Mouse (Mus musculus) granulocyte monocyte progenitor cell, adult 5-6 weeks (primary cell): Measurements from ENCODE around the gene Tox2. TPM values are rescaled to one million over a fixed set of nuclear protein-coding genes. Genes with fewer than 3 reads are reported as not detected.

Source experiments
- ATAC-seq: replicated peaks from 2 replicates; pipeline ENCODE4 v1.8.0; 2016; ENCODE audit warnings: mild to moderate bottlenecking, moderate TSS enrichment, inconsistent platforms; ENCODE audit not compliant: poor library complexity, severe bottlenecking
- total RNA-seq, 2 experiments: library from RNA; stranded (forward) in 1 of 2; stranded (reverse) in 1 of 2; fragments of 200-712, 200-1000 nt in 1 of 2; fragments of >200 nt in 1 of 2; fragmentation: Nextera tagmentation in 1 of 2; gene quantifications; 2 replicates each; pipeline ENCODE4 v1.2.3; 2014 to 2017

The Tox2 gene
- total RNA-seq, 2 experiments from 2014 or later = not detected

GRCm38 (mm10) chr2:163204548-163205261 lies 1.8 kb downstream of the Tox2 start:
- ATAC-seq = no peak

- ATAC-seq = no peak
These were observed 2.3 kb downstream of the Tox2 start for GRCm38 (mm10) chr2:163205262-163205647.

DNA sequence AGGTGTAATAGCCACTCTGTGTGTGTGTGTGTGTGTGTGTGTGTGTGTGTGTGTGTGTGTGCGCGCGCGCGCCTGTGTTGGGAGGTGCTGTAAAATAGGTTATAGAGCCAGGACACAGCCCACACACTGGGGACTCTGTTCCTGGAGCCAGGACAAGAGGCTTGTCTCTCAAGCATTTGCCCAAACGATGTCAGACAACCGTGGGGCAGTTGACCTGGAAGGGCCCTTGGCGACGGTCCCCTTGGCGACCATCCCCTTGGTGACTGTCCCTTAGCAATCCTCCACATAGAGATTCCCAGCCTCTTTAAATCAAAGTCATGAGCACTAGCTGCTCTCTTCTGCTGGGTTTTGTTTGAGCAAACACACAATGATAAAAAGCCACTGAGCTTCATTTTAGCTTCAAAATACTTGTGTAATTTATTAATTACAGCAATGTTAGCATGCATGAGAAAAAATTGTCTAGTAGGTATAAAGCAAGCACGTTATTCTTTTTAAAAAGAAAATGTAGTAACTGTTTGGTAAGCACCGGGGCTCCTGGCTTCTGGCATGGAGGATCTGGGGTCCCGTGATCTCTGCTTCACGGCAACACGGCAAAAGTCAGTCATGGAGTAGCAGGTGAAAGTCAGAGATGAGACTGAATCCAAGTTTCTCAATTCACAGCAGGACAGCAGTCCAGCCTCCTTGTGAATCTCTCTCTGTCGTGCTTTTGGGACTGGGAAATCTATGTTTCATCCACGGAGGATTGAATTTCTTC lies 3.0 kb downstream of the Tox2 start:
- no peak for ATAC-seq

DNA sequence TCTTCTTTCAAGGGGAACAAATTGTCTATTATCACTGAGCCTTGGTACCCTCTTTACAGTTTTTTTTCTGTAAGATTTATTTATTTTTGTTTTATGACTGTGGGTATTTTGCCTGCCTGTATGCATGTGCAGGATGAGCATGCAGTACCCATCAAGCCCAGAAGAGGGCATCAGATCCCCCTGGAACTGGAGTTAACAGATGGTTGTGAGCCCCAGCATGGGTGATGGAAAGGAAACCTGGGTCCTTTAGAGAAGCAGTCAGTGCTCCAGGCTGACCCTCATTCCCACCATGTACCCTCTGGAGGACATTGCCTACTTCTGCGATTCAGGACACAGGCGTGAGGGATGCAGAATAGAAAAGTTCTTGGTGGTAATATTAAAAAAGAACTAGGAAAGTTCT lies 4.4 kb downstream of the Tox2 start:
- no peak for ATAC-seq

GRCm38 (mm10) chr2:163209139-163209538 lies 6.2 kb downstream of the Tox2 start:
- ATAC-seq = no peak

GRCm38 (mm10) chr2:163213085-163213484 lies 10.2 kb downstream of the Tox2 start:
- ATAC-seq = no peak

GRCm38 (mm10) chr2:163218095-163218494 lies 15.2 kb downstream of the Tox2 start:
- no peak for ATAC-seq

DNA sequence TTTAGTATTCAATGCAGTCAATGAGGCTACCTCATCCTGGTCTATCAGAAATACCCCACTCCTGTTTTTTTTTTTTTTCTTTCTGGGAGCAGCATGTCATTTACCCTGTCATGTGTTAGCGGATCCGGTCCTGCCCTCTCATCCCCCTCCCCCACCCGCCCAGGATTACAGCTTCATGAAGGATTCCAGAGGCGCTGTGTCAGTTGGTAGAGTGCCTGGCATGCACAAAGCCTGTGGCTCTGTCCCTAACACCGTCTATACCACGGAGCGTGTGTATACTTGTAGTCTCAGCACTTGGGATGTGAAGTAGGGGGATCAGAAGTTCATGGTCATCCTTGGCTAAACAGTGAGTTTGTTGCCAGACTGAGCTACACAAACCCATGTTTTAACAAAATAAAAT lies 15.6 kb downstream of the Tox2 start:
- ATAC-seq = no peak

- ATAC-seq = no peak
These were observed 16.5 kb downstream of the Tox2 start for GRCm38 (mm10) chr2:163219447-163219846.

DNA sequence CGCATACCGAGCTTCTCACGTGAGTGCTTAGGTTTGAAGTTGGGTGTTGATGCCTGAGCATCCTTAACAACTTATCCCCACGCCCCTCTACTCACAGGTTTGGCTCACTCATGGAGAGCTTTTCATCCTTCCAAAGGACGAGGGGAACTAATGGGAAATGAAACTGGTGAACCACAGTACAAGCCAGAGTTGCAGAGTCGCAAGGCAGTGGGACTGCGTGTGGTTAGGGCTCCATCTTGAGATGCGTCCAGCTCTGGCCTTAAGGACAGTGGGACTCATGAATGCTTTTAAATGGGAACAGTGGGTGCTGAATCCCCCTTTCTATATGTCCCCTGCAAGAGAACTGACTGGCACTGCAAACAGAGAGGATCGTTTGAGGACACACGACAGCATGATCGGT lies 17.8 kb downstream of the Tox2 start:
- peak; percentile 65 for ATAC-seq

GRCm38 (mm10) chr2:163225302-163225701 lies 22.4 kb downstream of the Tox2 start:
- ATAC-seq = no peak

DNA sequence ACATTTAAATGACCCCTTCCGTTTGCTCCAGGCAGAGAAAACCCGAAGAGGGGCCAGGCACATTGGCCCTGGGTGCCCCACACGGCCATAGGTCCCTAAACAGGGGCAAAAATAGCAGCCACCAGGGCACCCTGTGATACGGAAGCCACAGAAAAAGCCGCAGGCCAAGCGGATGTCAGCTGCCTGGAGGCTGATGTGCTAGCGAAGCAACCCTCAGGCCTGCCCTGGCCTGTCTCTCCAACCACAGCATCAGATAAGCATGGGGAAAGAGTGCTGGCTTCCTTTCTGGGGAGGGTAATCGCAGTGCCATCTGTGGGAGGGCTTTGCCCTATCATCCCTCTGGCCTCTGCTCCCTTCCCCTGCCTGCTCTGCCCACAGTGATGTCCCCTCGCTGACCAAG lies 26.1 kb downstream of the Tox2 start:
- peak; percentile 91 for ATAC-seq

GRCm38 (mm10) chr2:163231781-163232534 lies 29.0 kb downstream of the Tox2 start:
- peak; percentile 20; the same call in 1 of the 2 replicates for ATAC-seq

- no peak for ATAC-seq
These were observed 30.7 kb downstream of the Tox2 start for GRCm38 (mm10) chr2:163233666-163234065.

GRCm38 (mm10) chr2:163236057-163236456 lies 33.1 kb downstream of the Tox2 start:
- ATAC-seq = no peak

DNA sequence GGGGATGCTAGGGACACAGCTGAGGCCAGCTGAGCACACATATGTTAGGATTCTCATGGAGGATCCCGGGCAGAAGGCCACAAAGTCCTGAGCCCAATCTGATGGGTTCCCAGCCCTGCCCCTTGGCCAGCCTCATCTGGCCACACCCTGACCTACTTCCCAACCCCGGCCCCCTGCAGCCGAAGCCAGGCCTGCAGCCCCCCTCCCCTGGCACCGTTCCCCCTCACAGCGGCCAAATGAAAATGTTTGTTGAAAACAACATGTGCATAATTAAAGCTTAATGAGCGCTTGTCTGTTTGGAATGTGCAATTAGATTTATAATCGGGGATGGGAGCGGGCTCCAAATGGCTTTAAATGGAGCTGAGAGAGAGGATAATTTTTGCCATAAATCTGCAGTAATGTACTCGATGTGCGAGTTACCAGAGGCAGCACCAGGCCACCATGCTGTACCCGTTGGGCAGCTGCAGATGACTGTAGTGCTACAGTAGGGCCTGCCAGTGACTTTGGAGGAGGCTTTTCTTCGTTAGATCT lies 35.1 kb downstream of the Tox2 start:
- ATAC-seq = no peak

DNA sequence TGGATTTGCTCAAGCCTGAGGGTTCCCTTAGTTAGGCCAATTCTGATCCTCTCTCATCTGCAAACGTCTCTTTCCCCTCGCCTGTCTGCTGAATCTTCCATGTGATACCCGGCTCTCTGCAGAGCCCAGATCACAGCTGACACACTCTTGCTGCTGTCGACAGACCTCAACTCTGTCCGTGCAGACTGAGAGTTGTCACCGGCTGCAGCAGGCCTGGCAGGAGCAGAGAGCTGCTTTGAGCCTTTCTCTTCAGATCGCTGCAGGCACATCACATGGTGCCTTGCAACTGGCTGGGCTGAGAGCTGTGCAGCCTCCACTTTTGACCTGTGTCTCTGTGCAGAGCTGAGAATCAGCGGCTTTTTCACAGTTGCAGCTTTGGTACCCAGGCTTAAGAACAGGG lies 37.0 kb downstream of the Tox2 start:
- ATAC-seq = no peak

DNA sequence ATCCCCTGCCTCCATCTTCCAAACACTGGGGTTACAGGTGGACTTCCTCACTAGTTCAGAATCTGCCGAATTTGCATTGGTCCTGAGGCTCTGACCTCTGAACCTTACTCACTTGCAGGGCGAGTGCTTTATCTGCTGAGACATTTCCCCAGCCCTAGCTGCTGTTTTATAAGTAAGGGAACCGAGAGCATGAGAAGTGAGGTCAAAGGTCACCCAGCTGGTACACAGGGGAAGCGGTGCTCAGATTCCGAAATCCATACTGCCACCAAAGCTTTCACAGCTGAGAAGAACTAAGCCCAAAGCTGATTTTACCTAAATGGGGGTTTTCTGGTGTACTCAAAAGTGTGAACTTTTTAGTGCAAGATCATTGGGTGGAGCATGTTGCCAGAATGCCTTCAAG lies 38.9 kb downstream of the Tox2 start:
- ATAC-seq = peak; percentile 49

- ATAC-seq = no peak
These were observed 41.3 kb downstream of the Tox2 start for GRCm38 (mm10) chr2:163243917-163244852.

GRCm38 (mm10) chr2:163248912-163249311 lies 46.0 kb downstream of the Tox2 start:
- ATAC-seq = no peak
